Mouse (Mus musculus): Measurements from ENCODE around the gene Csrnp1. TPM values are rescaled to one million over a fixed set of nuclear protein-coding genes. Genes with fewer than 3 reads are reported as not detected.

The Csrnp1 gene
- 8.2 and 8.7 TPM in 2 replicates for polyA plus RNA-seq (2015; fragmentation: Nextera tagmentation; extraction: Ambion mirVana)

- Histone ChIP-seq H3K9ac (peak within 1 kb of the TSS; percentile 74), H3K9me3 (no peaks in the 10 kb centered on the region), H3K4me3 (peak within 1 kb of the TSS; percentile 85), H3K4me1 (peaks cover 44% of the 10 kb centered on the region), H3K27ac (peak within 1 kb of the TSS; percentile 99), H3K4me2 (peak within 1 kb of the TSS; percentile 96), H3K27me3 (no peaks in the 10 kb centered on the region), H3K36me3 (no peaks in the 10 kb centered on the region)
- ATAC-seq (ENCODE audit: borderline replicate concordance, extremely low read depth, low FRiP score, low TSS enrichment), result no peak
- 10% methylated on average over 14 of the region's 14 CpGs for WGBS
These were observed at the start of gene Csrnp1 for GRCm38 (mm10) chr9:119984536-119985011. Csrnp1 (minus strand) TSS chr9:119984658.

GRCm38 (mm10) chr9:120032710-120033109 is 48.3 kb upstream of the Csrnp1 start:
- no peak overlapping the region for H3K4me3 ChIP-seq
- WGBS, result 57% methylated on average over 6 of the region's 6 CpGs
- ATAC-seq (ENCODE audit: borderline replicate concordance, extremely low read depth, low FRiP score, low TSS enrichment), result no peak
- H3K27me3 ChIP-seq, result no peaks in the 10 kb centered on the region
- no peaks in the 10 kb centered on the region for H3K4me1 ChIP-seq
- H3K36me3 ChIP-seq, result no peaks in the 10 kb centered on the region
- no peak overlapping the region for H3K27ac ChIP-seq
- H3K9me3 ChIP-seq, result no peaks in the 10 kb centered on the region
- H3K4me2 ChIP-seq, result no peak overlapping the region
- no peak overlapping the region for H3K9ac ChIP-seq

- H3K4me1 ChIP-seq, result peaks cover 7% of the 10 kb centered on the region; the same call in 1 of the 2 replicates
- H3K36me3 ChIP-seq, result no peaks in the 10 kb centered on the region
- WGBS, result 82% methylated on average over 10 of the region's 10 CpGs
These were observed 46.0 kb upstream of the Csrnp1 start for GRCm38 (mm10) chr9:120030421-120030820.

GRCm38 (mm10) chr9:120029880-120030279 is 45.4 kb upstream of the Csrnp1 start:
- Histone ChIP-seq H3K9ac (no peak overlapping the region), H3K4me1 (peaks cover 7% of the 10 kb centered on the region; the same call in 1 of the 2 replicates), H3K36me3 (no peaks in the 10 kb centered on the region), H3K4me3 (no peak overlapping the region), H3K27me3 (no peaks in the 10 kb centered on the region), H3K27ac (no peak overlapping the region), H3K9me3 (no peaks in the 10 kb centered on the region), H3K4me2 (no peak overlapping the region)
- ATAC-seq (ENCODE audit: borderline replicate concordance, extremely low read depth, low FRiP score, low TSS enrichment), result no peak
- WGBS, result 90% methylated on average over 6 of the region's 6 CpGs

More at GRCm38 (mm10) chr9:120030421-120030820, 46.0 kb upstream of the Csrnp1 start:
- no peak overlapping the region for H3K4me2 ChIP-seq
- no peak for ATAC-seq (ENCODE audit: borderline replicate concordance, extremely low read depth, low FRiP score, low TSS enrichment)
- no peaks in the 10 kb centered on the region for H3K27me3 ChIP-seq
- no peak overlapping the region for H3K4me3 ChIP-seq
- no peaks in the 10 kb centered on the region for H3K9me3 ChIP-seq
- no peak overlapping the region for H3K9ac ChIP-seq
- no peak overlapping the region for H3K27ac ChIP-seq

GRCm38 (mm10) chr9:120027401-120028151 is 43.1 kb upstream of the Csrnp1 start:
- no peak overlapping the region for H3K4me2 ChIP-seq
- H3K27ac ChIP-seq, result no peak overlapping the region
- H3K4me3 ChIP-seq, result no peak overlapping the region
- no peaks in the 10 kb centered on the region for H3K9me3 ChIP-seq
- no peaks in the 10 kb centered on the region for H3K27me3 ChIP-seq
- H3K9ac ChIP-seq, result no peak overlapping the region
- H3K36me3 ChIP-seq, result no peaks in the 10 kb centered on the region
- H3K4me1 ChIP-seq, result peaks cover 7% of the 10 kb centered on the region; the same call in 1 of the 2 replicates
- ATAC-seq (ENCODE audit: borderline replicate concordance, extremely low read depth, low FRiP score, low TSS enrichment), result peak; percentile 20; the same call in 1 of the 2 replicates
- WGBS, result 17% methylated on average over 14 of the region's 14 CpGs

- no peak overlapping the region for H3K4me3 ChIP-seq
- peaks cover 18% of the 10 kb centered on the region for H3K4me1 ChIP-seq
- H3K36me3 ChIP-seq, result no peaks in the 10 kb centered on the region
- WGBS, result 76% methylated on average over 5 of the region's 5 CpGs
- H3K27me3 ChIP-seq, result no peaks in the 10 kb centered on the region
- no peaks in the 10 kb centered on the region for H3K9me3 ChIP-seq
- H3K9ac ChIP-seq, result no peak overlapping the region
- no peak overlapping the region for H3K27ac ChIP-seq
- H3K4me2 ChIP-seq, result no peak overlapping the region
- ATAC-seq (ENCODE audit: borderline replicate concordance, extremely low read depth, low FRiP score, low TSS enrichment), result no peak
These were observed 40.2 kb upstream of the Csrnp1 start for GRCm38 (mm10) chr9:120024625-120025024.

GRCm38 (mm10) chr9:120024171-120024570 is 39.7 kb upstream of the Csrnp1 start:
- H3K9me3 ChIP-seq, result no peaks in the 10 kb centered on the region
- 73% methylated on average over 10 of the region's 10 CpGs for WGBS
- H3K27me3 ChIP-seq, result no peaks in the 10 kb centered on the region
- H3K4me1 ChIP-seq, result peaks cover 18% of the 10 kb centered on the region
- H3K4me2 ChIP-seq, result no peak overlapping the region
- no peak overlapping the region for H3K4me3 ChIP-seq
- H3K36me3 ChIP-seq, result no peaks in the 10 kb centered on the region
- no peak overlapping the region for H3K9ac ChIP-seq
- no peak overlapping the region for H3K27ac ChIP-seq
- no peak for ATAC-seq (ENCODE audit: borderline replicate concordance, extremely low read depth, low FRiP score, low TSS enrichment)

- H3K9me3 ChIP-seq, result no peaks in the 10 kb centered on the region
- no peak within 1 kb of the TSS for H3K4me2 ChIP-seq
- H3K27me3 ChIP-seq, result no peaks in the 10 kb centered on the region
- peaks cover 18% of the 10 kb centered on the region for H3K4me1 ChIP-seq
- ATAC-seq (ENCODE audit: borderline replicate concordance, extremely low read depth, low FRiP score, low TSS enrichment), result no peak
- no peak within 1 kb of the TSS for H3K27ac ChIP-seq
- H3K4me3 ChIP-seq, result no peak within 1 kb of the TSS
- no peak within 1 kb of the TSS for H3K9ac ChIP-seq
- WGBS, result 72% methylated on average over 18 of the region's 18 CpGs
- H3K36me3 ChIP-seq, result no peaks in the 10 kb centered on the region
These were observed 38.8 kb upstream of the Csrnp1 start, which contains the start of gene Xirp1 for GRCm38 (mm10) chr9:120023086-120023811. Xirp1 (minus strand) TSS chr9:120023598.

GRCm38 (mm10) chr9:120021164-120021563 is 36.7 kb upstream of the Csrnp1 start:
- WGBS, result 43% methylated on average over 5 of the region's 5 CpGs
- Histone ChIP-seq H3K9me3 (no peaks in the 10 kb centered on the region), H3K27me3 (no peaks in the 10 kb centered on the region), H3K27ac (no peak overlapping the region), H3K9ac (no peak overlapping the region), H3K4me1 (peaks cover 11% of the 10 kb centered on the region; the same call in 1 of the 2 replicates), H3K4me2 (no peak overlapping the region), H3K36me3 (no peaks in the 10 kb centered on the region), H3K4me3 (no peak overlapping the region)
- no peak for ATAC-seq (ENCODE audit: borderline replicate concordance, extremely low read depth, low FRiP score, low TSS enrichment)

- no peaks in the 10 kb centered on the region for H3K9me3 ChIP-seq
- 30% methylated on average over 7 of the region's 7 CpGs for WGBS
- no peak overlapping the region for H3K9ac ChIP-seq
- ATAC-seq (ENCODE audit: borderline replicate concordance, extremely low read depth, low FRiP score, low TSS enrichment), result no peak
- peaks cover 11% of the 10 kb centered on the region; the same call in 1 of the 2 replicates for H3K4me1 ChIP-seq
- H3K4me2 ChIP-seq, result no peak overlapping the region
- no peaks in the 10 kb centered on the region for H3K36me3 ChIP-seq
- H3K4me3 ChIP-seq, result no peak overlapping the region
- no peaks in the 10 kb centered on the region for H3K27me3 ChIP-seq
- H3K27ac ChIP-seq, result no peak overlapping the region; the same call in 1 of the 2 replicates
These were observed 35.9 kb upstream of the Csrnp1 start for GRCm38 (mm10) chr9:120020285-120020890.

- ATAC-seq (ENCODE audit: borderline replicate concordance, extremely low read depth, low FRiP score, low TSS enrichment), result no peak
- Histone ChIP-seq H3K4me3 (no peak overlapping the region), H3K27ac (no peak overlapping the region), H3K27me3 (no peaks in the 10 kb centered on the region), H3K9ac (no peak overlapping the region), H3K9me3 (no peaks in the 10 kb centered on the region), H3K36me3 (no peaks in the 10 kb centered on the region), H3K4me2 (no peak overlapping the region), H3K4me1 (peaks cover 11% of the 10 kb centered on the region; the same call in 1 of the 2 replicates)
- 54% methylated on average over 10 of the region's 10 CpGs for WGBS
These were observed 32.5 kb upstream of the Csrnp1 start for GRCm38 (mm10) chr9:120016956-120017355.
